ENCODE assay signal across 8 mouse cellular contexts in the genomic region with DNA sequence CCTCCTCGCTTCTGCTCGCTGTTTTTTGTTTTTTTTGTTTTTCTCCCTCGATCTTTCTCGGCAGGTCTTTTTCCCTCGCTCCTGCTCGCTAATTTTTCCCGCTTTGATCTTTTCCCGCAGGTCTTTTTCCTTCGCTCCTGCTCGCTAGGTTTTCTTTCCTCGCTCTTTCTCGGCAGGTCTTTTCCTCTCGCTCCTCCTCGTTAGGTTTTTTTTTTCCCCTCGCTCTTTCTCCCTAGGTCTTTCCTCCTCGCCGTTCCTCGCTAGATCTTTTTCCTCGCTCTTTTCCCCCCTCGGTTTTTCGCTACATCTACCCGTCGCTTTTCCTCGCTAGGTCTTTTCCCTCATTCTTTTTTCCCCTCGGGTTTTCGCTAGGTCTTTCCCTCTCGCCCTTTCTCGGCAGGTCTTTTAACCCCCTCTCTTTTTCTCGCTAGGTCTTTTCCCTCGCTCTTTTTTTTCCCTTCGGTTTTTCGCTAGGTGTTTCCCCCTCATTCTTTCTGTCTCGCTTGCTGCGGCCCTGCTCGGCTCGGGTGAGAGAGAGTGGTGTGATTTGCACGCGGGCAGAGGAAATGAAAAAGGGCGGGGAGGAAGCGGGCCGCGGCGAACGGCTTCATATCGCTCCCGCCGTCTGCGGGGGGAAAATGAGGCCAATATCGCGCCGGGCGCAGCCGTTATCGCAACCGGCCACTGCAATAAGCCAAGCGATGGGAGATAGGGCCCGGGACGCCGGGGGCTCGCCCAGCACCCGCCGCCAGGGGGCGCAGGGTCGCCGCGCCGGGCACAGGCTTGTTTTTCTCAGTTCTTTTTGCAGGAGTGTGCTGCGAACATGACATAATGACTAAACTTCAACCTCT. TPM values are rescaled to one million over a fixed set of nuclear protein-coding genes. Genes with fewer than 3 reads are reported as not detected.
A peak's percentile ranks its signal among the peaks of the same experiment; 100 is the strongest.
DNase-seq lines count a peak whose midpoint lies in the region; ATAC-seq and TF ChIP-seq lines count a peak whose summit lies in the region.

No protein-coding gene starts in this region.

- H3K27me3 ChIP-seq in embryonic facial prominence, embryonic 11.5 days (ENCODE audit: control insufficient read depth, insufficient read depth, low read length), result peaks cover 9% of the 10 kb centered on the region
- peaks cover 61% of the 10 kb centered on the region for H3K27me3 ChIP-seq in liver, embryonic 15.5 days
- 0 out of 2 replicates have a peak, but pooled peaks cover 3% of the 10 kb centered on the region for H3K27me3 ChIP-seq in stomach, postnatal 0 days (ENCODE audit: control insufficient read depth, insufficient read depth, low read length)

- H3K9ac ChIP-seq in embryonic facial prominence, embryonic 11.5 days (replicated peaks; ENCODE audit: low read length), result peak overlapping the region; percentile 46
- H3K9ac ChIP-seq in liver, embryonic 15.5 days, result no peak overlapping the region
- peak overlapping the region; percentile 58 for H3K9ac ChIP-seq in stomach, postnatal 0 days (ENCODE audit: low read length)

- ATAC-seq in embryonic facial prominence, embryonic 11.5 days (replicated peaks; ENCODE audit: insufficient number of reproducible peaks, low FRiP score, low TSS enrichment, low read depth), result 0 out of 2 replicates have a peak, but pooled peaks have one; percentile 37
- ATAC-seq in liver, embryonic 15.5 days (ENCODE audit: insufficient read depth), result peak; percentile 56
- ATAC-seq in stomach, postnatal 0 days (ENCODE audit: low FRiP score, low TSS enrichment), result peak; percentile 59; the same call in 1 of the 2 replicates

- H3K4me1 ChIP-seq in embryonic facial prominence, embryonic 11.5 days (ENCODE audit: control insufficient read depth, insufficient read depth, low read length), result peaks cover 3% of the 10 kb centered on the region; the same call in 1 of the 2 replicates
- H3K4me1 ChIP-seq in liver, embryonic 15.5 days (replicated peaks), result peaks cover 43% of the 10 kb centered on the region
- no peaks in the 10 kb centered on the region for H3K4me1 ChIP-seq in stomach, postnatal 0 days (replicated peaks; ENCODE audit: control insufficient read depth, insufficient read depth)

- H3K4me3 ChIP-seq in embryonic facial prominence, embryonic 11.5 days (ENCODE audit: low read depth, low read length), result peak overlapping the region; percentile 34
- H3K4me3 ChIP-seq in liver, embryonic 15.5 days (replicated peaks), result peak overlapping the region; percentile 35
- peak overlapping the region; percentile 37 for H3K4me3 ChIP-seq in stomach, postnatal 0 days (ENCODE audit: low read depth, low read length)

- no peaks in the 10 kb centered on the region for H3K36me3 ChIP-seq in embryonic facial prominence, embryonic 11.5 days (replicated peaks; ENCODE audit: control insufficient read depth, insufficient read depth, low read depth, low read length)
- H3K36me3 ChIP-seq in liver, embryonic 15.5 days (replicated peaks), result no peaks in the 10 kb centered on the region
- no peaks in the 10 kb centered on the region; the same call in 1 of the 2 replicates for H3K36me3 ChIP-seq in stomach, postnatal 0 days (ENCODE audit: control insufficient read depth, insufficient read depth, low read length)

- peak; percentile 60 for DNase-seq in 3134 (ENCODE audit: extremely low read depth, insufficient read length, low spot score)
- DNase-seq in adrenal gland, postnatal 10 days, result peak; percentile 90
- DNase-seq in embryonic facial prominence, embryonic 11.5 days (ENCODE audit: low spot score), result peak; percentile 79
- DNase-seq in heart, adult 9 months (ENCODE audit: low spot score in 2 of 2), result peak; percentile 16 to 53
- peak; percentile 35 to 60 for DNase-seq in kidney, adult 8-10 months
- DNase-seq in neural tube, embryonic 10.5 days (ENCODE audit: extremely low spot score, low spot score), result peak; percentile 88
- DNase-seq in stomach, postnatal 0 days (ENCODE audit: low spot score), result peak; percentile 83

- H3K4me2 ChIP-seq in embryonic facial prominence, embryonic 11.5 days (ENCODE audit: low read depth, low read length), result peak overlapping the region; percentile 69
- peak overlapping the region; percentile 63 for H3K4me2 ChIP-seq in liver, embryonic 15.5 days
- H3K4me2 ChIP-seq in stomach, postnatal 0 days (replicated peaks; ENCODE audit: low read depth), result peak overlapping the region; percentile 72

- peak; percentile 81 for TF ChIP-seq CTCF in stomach, postnatal 0 days (IDR thresholded peaks at IDR 0.05; ENCODE audit: low read depth)

- WGBS in embryonic facial prominence, embryonic 11.5 days, result under 1% methylated on average over 68 of the region's 68 CpGs
- under 1% methylated on average over 68 of the region's 68 CpGs for WGBS in liver, embryonic 15.5 days (ENCODE audit: insufficient replicate concordance)
- WGBS in stomach, postnatal 0 days, result 3% methylated on average over 68 of the region's 68 CpGs

- no peak for TF ChIP-seq EP300 in stomach, postnatal 0 days (optimal IDR thresholded peaks at IDR 0.05)

- no peak overlapping the region for H3K27ac ChIP-seq in embryonic facial prominence, embryonic 11.5 days (replicated peaks; ENCODE audit: low read depth, low read length)
- no peak overlapping the region for H3K27ac ChIP-seq in liver, embryonic 15.5 days (replicated peaks)
- no peak overlapping the region for H3K27ac ChIP-seq in stomach, postnatal 0 days (replicated peaks)

- H3K9me3 ChIP-seq in embryonic facial prominence, embryonic 11.5 days (replicated peaks; ENCODE audit: control insufficient read depth, low read length), result no peaks in the 10 kb centered on the region
- no peaks in the 10 kb centered on the region for H3K9me3 ChIP-seq in liver, embryonic 15.5 days (replicated peaks)
- H3K9me3 ChIP-seq in stomach, postnatal 0 days (ENCODE audit: control insufficient read depth, low read length), result no peaks in the 10 kb centered on the region

RNA-seq across cellular contexts. Expression of gene Ankrd60, which starts 8.2 kb away (rescaled TPM):
- not detected for total RNA-seq in adrenal gland, postnatal 10 days (2021)
- not detected in 2 replicates for polyA plus RNA-seq in embryonic facial prominence, embryonic 11.5 days (2014; fragmentation: Nextera tagmentation; extraction: Ambion mirVana)
- not detected in 2 replicates for polyA plus RNA-seq in liver, embryonic 15.5 days (2015; fragmentation: Nextera tagmentation; extraction: Ambion mirVana)
- not detected in 2 replicates for polyA plus RNA-seq in stomach, postnatal 0 days (2015; fragmentation: Nextera tagmentation; extraction: Ambion mirVana)

Comparison
In these comparisons a context has a peak if more than half of its experiments do, and no peak if none do; other contexts are left out.
1. DNase-seq: peak in every context shown above with its lines; median percentile 90 in adrenal gland, postnatal 10 days; 88 in neural tube, embryonic 10.5 days; 83 in stomach, postnatal 0 days; 79 in embryonic facial prominence, embryonic 11.5 days; 60 in 3134; 48 in kidney, adult 8-10 months; 34 in heart, adult 9 months.